Mouse (Mus musculus) ES-Bruce4 (cell line): Measurements from ENCODE around the gene Tspan3.

Experiments
- CTCF ChIP-seq: IDR thresholded peaks from one replicate; pipeline ENCODE4 v1.8.1; 2011; ENCODE audit warnings: low read depth, low read length
- POLR2A ChIP-seq: IDR thresholded peaks from one replicate; pipeline ENCODE4 v1.8.1; 2011; ENCODE audit warnings: low read length; ENCODE audit not compliant: insufficient read depth

DNA sequence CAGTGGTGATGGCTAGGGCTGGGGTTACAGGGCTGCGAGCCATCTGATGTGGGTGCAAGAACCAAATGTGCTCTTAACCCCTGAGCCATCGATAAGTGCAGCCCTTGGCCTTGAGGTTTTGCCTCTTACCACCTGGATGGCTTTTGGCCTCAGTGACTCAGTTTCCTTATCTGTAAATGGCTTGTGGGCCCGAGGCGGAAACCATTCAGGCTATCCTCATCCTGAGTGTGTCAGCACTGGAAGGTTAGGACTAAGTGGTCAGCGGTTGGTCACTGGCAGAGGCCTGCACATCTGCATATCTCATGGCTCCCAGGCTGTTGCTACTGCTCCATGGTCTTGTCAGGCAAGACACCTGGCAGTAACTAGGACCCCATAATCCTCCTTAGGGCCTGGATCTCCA, 47.2 kb downstream of the Tspan3 start:
- no peak for TF ChIP-seq CTCF
- no peak for TF ChIP-seq POLR2A
